Mouse (Mus musculus): ENCODE data around the gene Thrb. TPM values are rescaled to one million over a fixed set of nuclear protein-coding genes. Genes with fewer than 3 reads are reported as not detected.

Gene Thrb
- polyA plus RNA-seq, 1 experiment = 0.05 TPM

DNA sequence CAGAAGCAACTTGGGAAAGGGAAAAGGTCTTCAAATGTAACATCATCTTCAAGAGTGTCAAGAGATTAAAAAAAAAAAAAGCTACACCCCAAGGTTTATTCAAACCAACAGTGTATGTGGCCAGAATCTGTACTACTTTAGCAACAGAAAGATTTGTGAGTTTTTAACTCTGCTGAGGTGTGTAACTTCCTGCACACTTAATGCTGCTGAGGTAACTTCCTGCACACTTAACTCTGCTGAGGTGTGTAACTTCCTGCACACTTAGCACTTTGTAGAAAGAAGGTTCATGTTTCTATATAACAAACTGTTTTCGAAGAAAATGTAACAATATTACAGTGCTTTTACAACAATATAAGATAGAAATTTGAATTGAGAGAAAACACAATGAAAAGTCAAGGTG is 343.6 kb downstream of the Thrb start:
- no peaks in the 10 kb centered on the region for H3K36me3 ChIP-seq (ENCODE audit: control insufficient read depth, insufficient read depth)
- no peak overlapping the region for H3ac ChIP-seq (ENCODE audit: control insufficient read depth, insufficient read length)
- TF ChIP-seq REST (IDR thresholded peaks at IDR 0.05; ENCODE audit: insufficient read depth, insufficient read length) (no peak), CEBPB (IDR thresholded peaks at IDR 0.05; ENCODE audit: insufficient read depth, poor library complexity, severe bottlenecking) (no peak), TCF3 (IDR thresholded peaks at IDR 0.05; ENCODE audit: insufficient read length, low read depth) (no peak), TCF12 (IDR thresholded peaks at IDR 0.05; ENCODE audit: insufficient read depth, poor library complexity, severe bottlenecking) (no peak), MYOG (IDR thresholded peaks at IDR 0.05; ENCODE audit: control insufficient read depth in 1 of 3, insufficient read depth in 1 of 3, insufficient read length in 2 of 3, low read depth in 2 of 3) (no peak), POLR2AphosphoS2 (IDR thresholded peaks at IDR 0.05; ENCODE audit: insufficient read length, low read depth) (no peak)
- H3K79me2 ChIP-seq (ENCODE audit: control insufficient read depth, insufficient read depth) = no peaks in the 10 kb centered on the region
- no peak overlapping the region for H3K4me2 ChIP-seq (ENCODE audit: low read depth)
- no peaks in the 10 kb centered on the region for H3K27me3 ChIP-seq (ENCODE audit: control insufficient read depth, insufficient read depth, insufficient read length)
- H3K4me3 ChIP-seq = no peak overlapping the region

DNA sequence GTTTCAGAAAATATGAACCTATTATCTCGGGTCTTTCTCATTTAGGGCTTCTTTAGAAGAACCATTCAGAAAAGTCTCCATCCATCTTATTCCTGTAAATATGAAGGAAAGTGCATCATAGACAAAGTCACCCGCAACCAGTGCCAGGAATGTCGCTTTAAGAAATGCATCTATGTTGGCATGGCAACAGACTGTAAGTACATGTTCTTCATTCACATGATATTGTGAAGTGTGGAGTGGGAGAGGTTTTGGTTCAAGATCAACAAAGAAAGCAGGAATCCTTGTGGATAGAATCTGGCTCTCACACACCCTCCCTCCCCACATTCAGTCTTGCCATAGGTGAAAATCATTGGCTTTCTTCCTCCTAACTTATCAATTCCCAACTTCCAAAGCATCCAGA is 348.5 kb downstream of the Thrb start:
- Histone ChIP-seq H3K36me3 (ENCODE audit: control insufficient read depth, insufficient read depth) (no peaks in the 10 kb centered on the region), H3K79me2 (ENCODE audit: control insufficient read depth, insufficient read depth) (no peaks in the 10 kb centered on the region), H3K27me3 (ENCODE audit: control insufficient read depth, insufficient read depth, insufficient read length) (no peaks in the 10 kb centered on the region), H3ac (ENCODE audit: control insufficient read depth, insufficient read length) (no peak overlapping the region), H3K4me3 (no peak overlapping the region), H3K4me2 (ENCODE audit: low read depth) (no peak overlapping the region)
- no peak for TF ChIP-seq USF1 (IDR thresholded peaks at IDR 0.05; ENCODE audit: low read depth)
- TF ChIP-seq MYOD1 (IDR thresholded peaks at IDR 0.05; ENCODE audit: control insufficient read depth in 1 of 3, insufficient read length in 2 of 3, low read depth in 2 of 3) = no peak

DNA sequence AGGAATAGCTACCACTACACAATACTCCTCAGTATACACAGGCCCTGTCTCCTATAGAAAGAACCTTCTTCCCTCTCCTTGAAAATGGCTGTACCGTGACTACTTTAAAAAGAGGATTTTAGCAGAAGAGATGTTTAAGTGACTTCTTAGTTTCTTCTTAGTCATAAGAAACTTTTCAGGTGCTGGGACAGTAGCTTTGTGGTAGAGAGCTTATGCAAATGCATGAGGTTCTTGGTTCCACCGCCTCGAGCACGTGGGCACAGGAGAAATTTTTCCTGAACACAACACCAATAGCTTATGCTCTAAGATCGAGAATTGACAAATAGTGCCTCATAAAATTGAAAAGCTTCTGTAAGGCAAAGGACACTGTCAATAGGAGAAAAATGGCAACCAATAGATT is 356.5 kb downstream of the Thrb start:
- Histone ChIP-seq H3K4me2 (ENCODE audit: low read depth) (no peak overlapping the region), H3K79me2 (ENCODE audit: control insufficient read depth, insufficient read depth) (no peaks in the 10 kb centered on the region), H3K27me3 (ENCODE audit: control insufficient read depth, insufficient read depth, insufficient read length) (no peaks in the 10 kb centered on the region), H3ac (ENCODE audit: control insufficient read depth, insufficient read length) (no peak overlapping the region), H3K36me3 (ENCODE audit: control insufficient read depth, insufficient read depth) (no peaks in the 10 kb centered on the region), H3K4me3 (no peak overlapping the region)
- no peak for TF ChIP-seq CEBPB (IDR thresholded peaks at IDR 0.05; ENCODE audit: insufficient read depth, poor library complexity, severe bottlenecking)
- TF ChIP-seq POLR2AphosphoS2 (IDR thresholded peaks at IDR 0.05; ENCODE audit: insufficient read length, low read depth) = no peak

DNA sequence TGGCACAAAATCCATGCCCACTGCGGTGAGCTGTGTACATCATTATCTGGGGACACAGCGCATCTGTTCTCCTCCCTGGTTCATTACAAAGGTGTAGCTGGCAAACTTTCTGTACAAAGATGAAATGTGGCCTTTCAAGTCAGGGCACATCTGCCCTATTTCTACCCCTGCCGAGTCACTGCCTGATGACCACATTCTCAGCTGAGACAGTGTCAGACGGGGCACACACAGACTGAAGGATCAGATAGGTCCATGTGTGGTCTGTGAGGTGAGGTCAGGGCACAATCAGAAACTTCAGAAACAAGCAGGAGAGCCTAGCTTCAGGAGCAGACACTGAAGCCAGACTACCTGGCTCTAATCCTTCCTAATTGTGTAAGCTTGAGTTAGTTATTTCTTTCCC is 360.1 kb downstream of the Thrb start:
- H3K4me2 ChIP-seq (ENCODE audit: low read depth) = no peak overlapping the region
- no peaks in the 10 kb centered on the region for H3K27me3 ChIP-seq (ENCODE audit: control insufficient read depth, insufficient read depth, insufficient read length)
- no peaks in the 10 kb centered on the region for H3K79me2 ChIP-seq (ENCODE audit: control insufficient read depth, insufficient read depth)
- TF ChIP-seq POLR2AphosphoS2 (IDR thresholded peaks at IDR 0.05; ENCODE audit: insufficient read length, low read depth) (no peak), E2F4 (IDR thresholded peaks at IDR 0.05; ENCODE audit: insufficient read depth) (no peak), TCF3 (IDR thresholded peaks at IDR 0.05; ENCODE audit: insufficient read length, low read depth) (no peak), SRF (IDR thresholded peaks at IDR 0.05; ENCODE audit: control insufficient read depth, insufficient read length, low read depth) (no peak), MAX (IDR thresholded peaks at IDR 0.05; ENCODE audit: low read depth) (no peak), POLR2A (IDR thresholded peaks at IDR 0.05; ENCODE audit: insufficient read length, low read depth) (no peak), MYOG (IDR thresholded peaks at IDR 0.05; ENCODE audit: control insufficient read depth in 1 of 3, insufficient read depth in 1 of 3, insufficient read length in 2 of 3, low read depth in 2 of 3) (no peak), USF1 (IDR thresholded peaks at IDR 0.05; ENCODE audit: low read depth) (no peak), REST (IDR thresholded peaks at IDR 0.05; ENCODE audit: insufficient read depth, insufficient read length) (no peak), MYOD1 (IDR thresholded peaks at IDR 0.05; ENCODE audit: control insufficient read depth in 1 of 3, insufficient read length in 2 of 3, low read depth in 2 of 3) (no peak), TCF12 (IDR thresholded peaks at IDR 0.05; ENCODE audit: insufficient read depth, poor library complexity, severe bottlenecking) (no peak), CEBPB (IDR thresholded peaks at IDR 0.05; ENCODE audit: insufficient read depth, poor library complexity, severe bottlenecking) (no peak)
- H3K36me3 ChIP-seq (ENCODE audit: control insufficient read depth, insufficient read depth) = no peaks in the 10 kb centered on the region
- H3K4me3 ChIP-seq = no peak overlapping the region
- H3ac ChIP-seq (ENCODE audit: control insufficient read depth, insufficient read length) = no peak overlapping the region

DNA sequence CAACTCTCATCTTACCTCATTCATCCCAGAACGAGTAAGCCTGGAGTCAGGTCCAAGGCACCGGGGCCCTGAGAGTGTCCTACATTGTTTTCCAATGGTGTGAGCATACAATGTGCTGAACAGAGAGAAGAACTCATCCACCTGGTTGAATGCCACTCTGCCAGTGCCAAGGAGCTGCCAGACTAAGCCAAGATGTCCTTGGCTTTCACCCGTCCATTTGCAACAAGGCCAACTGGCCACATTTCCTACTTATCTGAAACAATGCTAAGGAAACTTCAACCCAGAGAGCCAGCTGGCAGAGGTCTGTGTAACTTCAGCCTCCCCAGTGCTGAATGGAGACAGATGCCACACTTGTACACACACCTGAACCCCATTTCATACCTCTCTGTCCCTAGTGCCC is 360.6 kb downstream of the Thrb start:
- H3K4me3 ChIP-seq = no peak overlapping the region
- no peak overlapping the region for H3ac ChIP-seq (ENCODE audit: control insufficient read depth, insufficient read length)
- H3K36me3 ChIP-seq (ENCODE audit: control insufficient read depth, insufficient read depth) = no peaks in the 10 kb centered on the region
- H3K4me2 ChIP-seq (ENCODE audit: low read depth) = no peak overlapping the region
- no peaks in the 10 kb centered on the region for H3K27me3 ChIP-seq (ENCODE audit: control insufficient read depth, insufficient read depth, insufficient read length)
- H3K79me2 ChIP-seq (ENCODE audit: control insufficient read depth, insufficient read depth) = no peaks in the 10 kb centered on the region
- no peak for TF ChIP-seq MYOD1 (IDR thresholded peaks at IDR 0.05; ENCODE audit: control insufficient read depth in 1 of 3, insufficient read length in 2 of 3, low read depth in 2 of 3)
- TF ChIP-seq USF1 (IDR thresholded peaks at IDR 0.05; ENCODE audit: low read depth) = no peak
- no peak for TF ChIP-seq POLR2A (IDR thresholded peaks at IDR 0.05; ENCODE audit: insufficient read length, low read depth)
- no peak for TF ChIP-seq POLR2AphosphoS2 (IDR thresholded peaks at IDR 0.05; ENCODE audit: insufficient read length, low read depth)
- TF ChIP-seq TCF12 (IDR thresholded peaks at IDR 0.05; ENCODE audit: insufficient read depth, poor library complexity, severe bottlenecking) = no peak

DNA sequence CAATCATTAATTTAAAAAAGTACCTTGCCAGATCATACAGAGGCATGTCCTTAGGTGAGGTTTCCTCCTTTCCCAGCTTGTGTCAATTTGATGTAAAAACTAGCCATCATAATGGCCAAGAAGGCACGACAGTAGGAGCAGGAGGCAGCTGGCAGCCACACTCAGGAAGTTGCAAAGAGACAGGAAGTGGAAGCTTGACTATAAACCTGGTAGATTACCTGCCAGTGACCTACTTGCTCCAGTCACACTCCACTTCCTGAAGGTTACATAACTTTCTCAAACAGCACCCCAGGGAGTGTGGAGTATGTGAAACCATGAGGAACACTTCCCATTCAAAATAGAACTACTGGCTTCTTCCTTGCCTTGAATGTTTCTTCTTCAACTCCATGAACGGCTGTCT is 361.7 kb downstream of the Thrb start:
- Histone ChIP-seq H3K4me3 (no peak overlapping the region), H3K4me2 (ENCODE audit: low read depth) (no peak overlapping the region), H3K79me2 (ENCODE audit: control insufficient read depth, insufficient read depth) (no peaks in the 10 kb centered on the region), H3ac (ENCODE audit: control insufficient read depth, insufficient read length) (no peak overlapping the region), H3K36me3 (ENCODE audit: control insufficient read depth, insufficient read depth) (no peaks in the 10 kb centered on the region), H3K27me3 (ENCODE audit: control insufficient read depth, insufficient read depth, insufficient read length) (no peaks in the 10 kb centered on the region)
- TF ChIP-seq E2F4 (IDR thresholded peaks at IDR 0.05; ENCODE audit: insufficient read depth) = no peak
- no peak for TF ChIP-seq MAX (IDR thresholded peaks at IDR 0.05; ENCODE audit: low read depth)
- no peak for TF ChIP-seq POLR2A (IDR thresholded peaks at IDR 0.05; ENCODE audit: insufficient read length, low read depth)
- TF ChIP-seq MYOD1 (IDR thresholded peaks at IDR 0.05; ENCODE audit: control insufficient read depth in 1 of 3, insufficient read length in 2 of 3, low read depth in 2 of 3) = no peak
- no peak for TF ChIP-seq SRF (IDR thresholded peaks at IDR 0.05; ENCODE audit: control insufficient read depth, insufficient read length, low read depth)
- no peak for TF ChIP-seq TCF12 (IDR thresholded peaks at IDR 0.05; ENCODE audit: insufficient read depth, poor library complexity, severe bottlenecking)
- TF ChIP-seq CEBPB (IDR thresholded peaks at IDR 0.05; ENCODE audit: insufficient read depth, poor library complexity, severe bottlenecking) = no peak
- no peak for TF ChIP-seq POLR2AphosphoS2 (IDR thresholded peaks at IDR 0.05; ENCODE audit: insufficient read length, low read depth)
- TF ChIP-seq USF1 (IDR thresholded peaks at IDR 0.05; ENCODE audit: low read depth) = no peak
- TF ChIP-seq REST (IDR thresholded peaks at IDR 0.05; ENCODE audit: insufficient read depth, insufficient read length) = no peak
- TF ChIP-seq TCF3 (IDR thresholded peaks at IDR 0.05; ENCODE audit: insufficient read length, low read depth) = no peak
- TF ChIP-seq MYOG (IDR thresholded peaks at IDR 0.05; ENCODE audit: control insufficient read depth in 1 of 3, insufficient read depth in 1 of 3, insufficient read length in 2 of 3, low read depth in 2 of 3) = no peak
